Mouse (Mus musculus) midbrain, embryonic 10.5 days (tissue): ENCODE results near the gene Ppp3r2. TPM values are rescaled to one million over a fixed set of nuclear protein-coding genes. Genes with fewer than 3 reads are reported as not detected.

Experiments
- DNase-seq: peaks from one replicate; pipeline ENCODE4 v3.0.0-alpha.2; 2017; ENCODE audit warnings: low spot score
- H3K27ac ChIP-seq: fragments of 300-500 bp; sonication (generic); replicated peaks from 2 replicates; pipeline ENCODE4 v1.5.1; 2016; ENCODE audit warnings: mild to moderate bottlenecking
- H3K27me3 ChIP-seq: fragments of 300-500 bp; sonication (generic); 2 replicates; pipeline ENCODE4 v1.6.1; 2016; ENCODE audit warnings: low read depth, mild to moderate bottlenecking; ENCODE audit not compliant: poor library complexity, severe bottlenecking
- H3K36me3 ChIP-seq: fragments of 300-500 bp; sonication (generic); 2 replicates; pipeline ENCODE4 v1.6.1; 2016; ENCODE audit warnings: mild to moderate bottlenecking, moderate library complexity
- H3K4me1 ChIP-seq: fragments of 300-500 bp; sonication (generic); 2 replicates; pipeline ENCODE4 v1.6.1; 2016
- H3K4me3 ChIP-seq: fragments of 300-500 bp; sonication (generic); 2 replicates; pipeline ENCODE4 v1.5.1; 2016; ENCODE audit warnings: mild to moderate bottlenecking, moderate library complexity
- H3K9me3 ChIP-seq: fragments of 300-500 bp; sonication (generic); replicated peaks from 2 replicates; pipeline ENCODE4 v1.6.1; 2016; ENCODE audit warnings: mild to moderate bottlenecking
- WGBS: fragments of 180-500 bp; shearing (Covaris S2); methylation state at CpG from one replicate; pipeline ENCODE4 v1.1.7; 2016; 5-methylcytosine and 5-hydroxymethylcytosine counted together
- polyA plus RNA-seq: library from polyadenylated mRNA; unstranded; fragments of >200 nt; fragmentation: Nextera tagmentation; extraction: Ambion mirVana; gene quantifications from 2 replicates; pipeline ENCODE4 v1.2.1, GENCODE M21; 2016

Gene Ppp3r2
- polyA plus RNA-seq, result not detected in 2 replicates

- WGBS, result 90% methylated on average over 13 of the region's 13 CpGs
- H3K27ac ChIP-seq, result no peak within 1 kb of the TSS
- H3K9me3 ChIP-seq, result no peaks in the 10 kb centered on the region
- H3K36me3 ChIP-seq, result no peaks in the 10 kb centered on the region
- no peaks in the 10 kb centered on the region for H3K27me3 ChIP-seq
- DNase-seq, result no peak
- no peaks in the 10 kb centered on the region for H3K4me1 ChIP-seq
- no peak within 1 kb of the TSS for H3K4me3 ChIP-seq
Measured at GRCm38 (mm10) chr4:49681812-49682211, at the start of gene Ppp3r2. Gene Ppp3r2, minus strand, starts transcription at chr4:49682024.

- no peak overlapping the region for H3K27ac ChIP-seq
- no peaks in the 10 kb centered on the region for H3K27me3 ChIP-seq
- H3K36me3 ChIP-seq, result no peaks in the 10 kb centered on the region
- peaks cover 9% of the 10 kb centered on the region for H3K4me1 ChIP-seq
- no peak overlapping the region for H3K4me3 ChIP-seq
- H3K9me3 ChIP-seq, result no peaks in the 10 kb centered on the region
- DNase-seq, result no peak
- WGBS, result 45% methylated on average over 3 of the region's 3 CpGs
Measured at GRCm38 (mm10) chr4:49729326-49729725, 47.5 kb upstream of the Ppp3r2 start.

GRCm38 (mm10) chr4:49723908-49724307, 42.1 kb upstream of the Ppp3r2 start:
- Histone ChIP-seq H3K4me1 (peaks cover 1% of the 10 kb centered on the region; the same call in 1 of the 2 replicates), H3K9me3 (no peaks in the 10 kb centered on the region), H3K27me3 (no peaks in the 10 kb centered on the region), H3K27ac (no peak overlapping the region), H3K4me3 (no peak overlapping the region), H3K36me3 (no peaks in the 10 kb centered on the region)
- WGBS, result 94% methylated on average over 2 of the region's 2 CpGs
- no peak for DNase-seq

- Histone ChIP-seq H3K4me3 (no peak overlapping the region), H3K27ac (no peak overlapping the region), H3K27me3 (no peaks in the 10 kb centered on the region), H3K36me3 (no peaks in the 10 kb centered on the region), H3K9me3 (no peaks in the 10 kb centered on the region), H3K4me1 (0 out of 2 replicates have a peak, but pooled peaks cover 4% of the 10 kb centered on the region)
- DNase-seq, result no peak
- WGBS, result 56% methylated on average over 12 of the region's 12 CpGs
Measured at GRCm38 (mm10) chr4:49691405-49692194, 9.8 kb upstream of the Ppp3r2 start.

- 26% methylated on average over 9 of the region's 9 CpGs for WGBS
- no peak overlapping the region for H3K27ac ChIP-seq
- DNase-seq, result peak; percentile 48
Measured at GRCm38 (mm10) chr4:49688594-49689288, 6.9 kb upstream of the Ppp3r2 start.

GRCm38 (mm10) chr4:49680171-49680875, 1.5 kb downstream of the Ppp3r2 start:
- no peak for DNase-seq
- Histone ChIP-seq H3K27ac (no peak overlapping the region), H3K4me1 (no peaks in the 10 kb centered on the region), H3K27me3 (no peaks in the 10 kb centered on the region), H3K9me3 (no peaks in the 10 kb centered on the region), H3K36me3 (no peaks in the 10 kb centered on the region), H3K4me3 (no peak overlapping the region)
- 91% methylated on average over 11 of the region's 11 CpGs for WGBS

More at GRCm38 (mm10) chr4:49688594-49689288, 6.9 kb upstream of the Ppp3r2 start:
- Histone ChIP-seq H3K4me3 (no peak overlapping the region), H3K36me3 (no peaks in the 10 kb centered on the region), H3K9me3 (no peaks in the 10 kb centered on the region), H3K4me1 (0 out of 2 replicates have a peak, but pooled peaks cover 4% of the 10 kb centered on the region), H3K27me3 (no peaks in the 10 kb centered on the region)

- Histone ChIP-seq H3K27me3 (no peaks in the 10 kb centered on the region), H3K9me3 (no peaks in the 10 kb centered on the region), H3K4me1 (no peaks in the 10 kb centered on the region), H3K27ac (no peak overlapping the region), H3K36me3 (no peaks in the 10 kb centered on the region), H3K4me3 (no peak overlapping the region)
- 78% methylated on average over 7 of the region's 7 CpGs for WGBS
- no peak for DNase-seq
Measured at GRCm38 (mm10) chr4:49676790-49677189, 5.0 kb downstream of the Ppp3r2 start.

GRCm38 (mm10) chr4:49676071-49676470, 5.8 kb downstream of the Ppp3r2 start:
- WGBS, result 89% methylated on average over 6 of the region's 6 CpGs
- H3K9me3 ChIP-seq, result no peaks in the 10 kb centered on the region
- no peak overlapping the region for H3K4me3 ChIP-seq
- no peak overlapping the region for H3K27ac ChIP-seq
- no peak for DNase-seq
- H3K4me1 ChIP-seq, result no peaks in the 10 kb centered on the region
- H3K36me3 ChIP-seq, result no peaks in the 10 kb centered on the region
- H3K27me3 ChIP-seq, result no peaks in the 10 kb centered on the region

- Histone ChIP-seq H3K9me3 (no peaks in the 10 kb centered on the region), H3K4me3 (no peak overlapping the region), H3K36me3 (peaks cover 37% of the 10 kb centered on the region), H3K27me3 (no peaks in the 10 kb centered on the region), H3K27ac (no peak overlapping the region), H3K4me1 (no peaks in the 10 kb centered on the region)
- no peak for DNase-seq
- 87% methylated on average over 5 of the region's 5 CpGs for WGBS
Measured at GRCm38 (mm10) chr4:49664850-49665249, 17.0 kb downstream of the Ppp3r2 start.

- no peak overlapping the region for H3K27ac ChIP-seq
- 88% methylated on average over 4 of the region's 4 CpGs for WGBS
- H3K4me1 ChIP-seq, result no peaks in the 10 kb centered on the region
- H3K27me3 ChIP-seq, result no peaks in the 10 kb centered on the region
- no peak overlapping the region for H3K4me3 ChIP-seq
- no peaks in the 10 kb centered on the region for H3K9me3 ChIP-seq
- peaks cover 63% of the 10 kb centered on the region for H3K36me3 ChIP-seq
- DNase-seq, result no peak
Measured at GRCm38 (mm10) chr4:49662231-49662630, 19.6 kb downstream of the Ppp3r2 start.

GRCm38 (mm10) chr4:49661664-49662063, 20.2 kb downstream of the Ppp3r2 start:
- Histone ChIP-seq H3K9me3 (no peaks in the 10 kb centered on the region), H3K4me1 (no peaks in the 10 kb centered on the region), H3K27ac (no peak overlapping the region), H3K4me3 (no peak overlapping the region), H3K36me3 (peaks cover 69% of the 10 kb centered on the region), H3K27me3 (no peaks in the 10 kb centered on the region)
- DNase-seq, result no peak
- WGBS, result 94% methylated on average over 9 of the region's 9 CpGs

- Histone ChIP-seq H3K9me3 (no peaks in the 10 kb centered on the region), H3K27ac (no peak overlapping the region), H3K36me3 (peaks cover 87% of the 10 kb centered on the region), H3K4me1 (no peaks in the 10 kb centered on the region), H3K4me3 (no peak overlapping the region), H3K27me3 (no peaks in the 10 kb centered on the region)
- WGBS, result 78% methylated on average over 1 of the region's 1 CpGs
- no peak for DNase-seq
Measured at GRCm38 (mm10) chr4:49659421-49659820, 22.4 kb downstream of the Ppp3r2 start.
